Mouse (Mus musculus) urinary bladder, postnatal 14 days (tissue): ENCODE data around the gene Zfp672.
"Not testable (repeated sequence)": the region's sequence is repeated elsewhere in the genome, so short reads cannot be mapped to it uniquely, and the experiment has no call there.

Experiments
- DNase-seq: peaks from one replicate; pipeline ENCODE4 v3.0.0; 2021; ENCODE audit warnings: low spot score

The Zfp672 gene

DNA sequence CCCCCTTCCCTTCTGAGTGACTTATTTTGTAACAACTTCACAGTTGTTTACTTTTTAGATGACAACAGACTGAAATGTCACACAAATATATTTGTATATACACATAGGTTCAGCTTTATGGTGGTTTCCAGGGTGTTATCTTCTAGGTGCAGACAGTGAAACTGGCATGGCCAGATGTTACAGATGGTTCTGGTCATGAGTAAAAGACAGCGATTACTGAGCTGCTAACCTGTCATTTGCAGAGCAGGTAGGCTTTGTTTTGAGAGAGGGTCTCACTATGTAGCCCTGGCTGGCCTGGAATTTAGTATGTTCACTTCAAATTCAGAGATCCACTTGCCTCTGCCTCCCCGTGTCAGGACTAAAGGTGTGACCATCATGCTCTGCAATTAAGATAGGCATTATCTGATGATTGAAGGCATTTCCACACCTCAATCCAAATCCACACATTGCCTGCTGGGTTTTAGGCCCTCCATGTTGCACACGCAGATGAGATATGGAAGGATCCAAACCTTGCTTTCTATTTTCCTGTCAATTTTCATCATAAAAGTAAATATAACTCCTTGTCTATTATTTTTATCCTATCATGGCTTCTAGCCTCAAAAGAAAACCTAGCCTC lies 5.4 kb downstream of the Zfp672 start:
- no peak for DNase-seq

DNA sequence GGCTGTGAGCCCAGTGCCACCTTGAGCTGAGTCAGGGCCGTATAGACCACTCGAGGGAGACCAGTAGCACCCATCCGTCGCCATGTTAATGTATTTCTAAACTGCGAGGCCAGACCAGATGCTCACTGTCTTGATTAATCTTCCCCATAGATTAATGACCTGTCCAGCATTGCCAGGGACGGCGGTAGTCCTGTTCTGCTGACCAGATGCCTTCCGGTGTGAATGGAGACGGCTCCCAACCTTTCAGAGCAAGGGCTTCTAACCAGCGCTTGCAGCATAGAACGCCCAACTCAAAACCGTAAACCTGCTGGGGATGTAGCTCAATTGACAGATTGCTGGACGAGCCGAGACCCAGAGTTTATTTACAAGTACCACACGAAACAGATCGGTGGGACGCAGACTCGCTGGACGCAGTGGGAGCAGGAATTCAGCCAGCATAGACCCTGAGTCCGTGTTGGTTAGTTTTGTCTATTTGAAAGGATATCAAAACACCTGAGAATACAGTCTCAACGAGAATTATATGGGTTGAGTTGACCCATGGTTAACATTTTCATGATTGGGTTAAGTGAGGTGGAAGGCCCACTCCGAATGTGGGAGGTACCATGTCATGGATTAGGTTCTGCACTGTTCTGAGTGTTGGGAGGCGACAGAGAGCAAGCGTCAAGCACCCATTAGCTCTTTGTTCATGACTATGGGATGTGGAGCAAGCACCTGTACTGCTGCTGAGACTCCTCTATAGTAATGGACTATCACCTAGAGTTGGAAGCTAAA lies 6.4 kb downstream of the Zfp672 start:
- no peak for DNase-seq

DNA sequence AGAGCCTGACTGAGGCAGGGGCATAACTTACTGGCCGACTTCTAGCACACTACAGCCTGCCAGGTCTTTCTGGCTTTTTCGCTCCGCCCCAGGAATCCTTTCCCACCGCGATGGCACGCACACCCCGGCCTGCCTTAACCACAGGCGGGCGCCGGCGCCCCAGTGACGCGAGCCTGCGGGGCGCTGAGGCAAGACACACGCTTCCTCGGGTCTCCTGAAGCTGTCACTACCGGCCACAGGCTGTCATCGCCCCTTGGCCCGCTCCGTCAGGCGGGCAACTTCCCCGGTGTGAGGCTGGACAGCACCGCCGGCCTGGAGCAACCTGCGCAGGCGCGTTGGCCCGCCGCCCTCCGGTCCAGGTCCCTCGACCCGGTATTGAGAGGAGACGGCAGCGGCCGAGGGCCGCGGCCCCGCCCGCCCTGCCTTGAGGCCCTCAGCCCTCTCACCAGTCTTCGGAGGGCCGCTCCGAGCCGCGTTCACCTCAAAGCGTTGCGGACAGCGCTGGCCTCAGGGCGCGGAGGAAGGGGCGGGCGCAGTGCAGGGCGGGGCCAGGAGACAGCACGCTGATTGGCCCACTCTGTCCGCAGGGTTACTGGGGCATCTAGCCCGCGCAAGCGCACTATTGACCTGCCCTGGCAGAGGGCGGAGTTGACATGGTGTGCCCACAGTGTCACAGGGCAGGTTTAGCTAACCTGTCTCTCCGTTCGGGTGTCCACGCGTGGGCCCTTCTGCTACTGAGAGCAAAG lies 7.1 kb downstream of the Zfp672 start:
- DNase-seq, result peak; percentile 98

DNA sequence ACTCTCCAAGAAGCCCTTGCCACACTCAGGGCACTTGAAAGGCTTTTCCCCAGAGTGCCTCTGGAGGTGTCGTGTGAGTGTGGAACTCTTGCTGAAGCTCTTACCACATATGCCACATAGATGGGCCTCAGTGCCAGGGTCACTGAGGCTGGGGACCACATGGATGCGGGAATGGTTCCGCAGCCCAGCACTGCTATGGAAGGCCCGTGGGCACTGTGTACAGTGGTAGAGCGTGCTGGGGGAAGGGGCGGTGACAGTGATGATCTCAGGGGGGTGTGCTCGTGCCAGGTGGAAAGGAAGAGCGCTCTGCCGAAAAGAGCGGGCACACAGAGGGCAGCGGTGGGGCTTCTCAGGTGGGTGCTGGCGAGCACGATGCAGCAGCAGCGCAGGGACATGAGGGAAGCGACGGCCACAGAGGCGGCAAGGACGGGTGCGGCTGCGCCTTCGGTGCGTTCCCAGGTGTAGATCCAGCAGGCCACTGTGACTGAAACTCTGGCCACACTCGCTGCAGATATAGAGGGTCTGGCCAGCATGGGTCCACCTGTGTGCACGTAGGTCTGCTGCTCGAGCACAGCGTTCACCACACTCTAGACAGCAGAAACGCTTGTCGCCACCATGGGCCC lies 13.3 kb downstream of the Zfp672 start:
- DNase-seq, result no peak

DNA sequence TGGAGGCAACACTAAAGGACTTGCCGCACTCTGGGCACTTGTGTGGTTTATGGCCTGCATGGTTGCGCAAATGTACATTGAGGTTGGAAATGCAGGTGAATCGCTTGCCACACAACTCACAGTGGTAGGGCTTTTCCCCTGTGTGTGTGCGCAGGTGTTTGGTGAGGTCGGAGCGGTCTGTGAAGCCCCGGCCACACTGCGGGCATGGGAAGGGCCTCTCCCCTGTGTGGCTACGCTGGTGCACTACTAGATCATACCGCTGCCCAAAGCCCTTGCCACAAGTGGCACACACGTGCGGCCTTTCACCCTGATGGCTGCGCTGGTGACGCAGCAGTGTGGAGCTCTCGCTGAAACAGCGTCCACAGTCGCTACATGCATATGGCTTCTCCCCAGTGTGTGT lies 13.8 kb downstream of the Zfp672 start:
- no peak for DNase-seq

DNA sequence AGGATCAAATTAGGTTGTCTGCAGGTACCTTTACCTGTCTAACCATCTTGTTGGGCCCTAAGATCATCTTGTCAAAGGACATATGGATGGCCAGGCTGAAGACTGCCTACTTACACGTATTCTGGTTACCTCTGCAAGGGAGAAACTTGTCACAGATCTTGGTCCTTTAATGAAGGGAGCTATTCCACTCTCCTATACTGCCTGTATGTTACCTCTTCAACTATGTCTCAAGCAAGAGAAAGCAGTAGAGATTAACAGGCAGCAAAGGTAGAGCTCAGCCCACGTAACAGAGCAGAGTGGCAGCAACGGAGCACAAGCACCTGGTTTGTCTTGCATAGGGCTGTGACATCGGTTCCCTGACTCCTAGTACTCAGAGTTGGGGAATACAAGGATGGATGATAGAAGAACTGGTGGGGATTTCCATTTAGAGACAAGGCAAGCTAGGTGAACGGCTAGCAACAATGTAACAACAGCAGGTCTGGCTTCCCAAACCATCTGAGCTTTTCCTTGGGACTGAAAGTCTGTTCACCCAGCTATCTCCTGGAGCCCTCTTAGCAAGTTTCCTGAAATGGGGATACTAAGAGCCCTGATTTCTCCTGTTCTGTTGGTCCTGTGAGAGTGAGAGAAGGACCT lies 14.5 kb downstream of the Zfp672 start:
- no peak for DNase-seq

DNA sequence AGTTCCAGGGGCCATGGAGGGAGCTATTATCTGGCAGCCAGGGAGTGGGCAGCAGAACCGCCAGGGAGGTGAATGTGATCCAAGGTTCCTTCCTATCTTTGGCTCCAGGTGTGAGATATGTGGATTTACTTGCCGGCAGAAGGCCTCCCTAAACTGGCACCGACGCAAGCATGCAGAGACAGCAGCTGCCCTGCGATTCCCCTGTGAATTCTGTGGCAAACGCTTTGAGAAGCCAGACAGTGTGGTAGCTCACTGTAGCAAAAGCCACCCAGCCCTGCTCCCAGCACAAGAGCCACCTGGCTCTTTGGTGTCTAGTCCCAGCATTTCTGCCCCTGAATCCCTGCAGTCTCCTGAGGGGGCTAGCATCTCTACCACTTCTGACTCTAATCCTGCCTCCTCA lies 16.1 kb downstream of the Zfp672 start:
- no peak for DNase-seq

DNA sequence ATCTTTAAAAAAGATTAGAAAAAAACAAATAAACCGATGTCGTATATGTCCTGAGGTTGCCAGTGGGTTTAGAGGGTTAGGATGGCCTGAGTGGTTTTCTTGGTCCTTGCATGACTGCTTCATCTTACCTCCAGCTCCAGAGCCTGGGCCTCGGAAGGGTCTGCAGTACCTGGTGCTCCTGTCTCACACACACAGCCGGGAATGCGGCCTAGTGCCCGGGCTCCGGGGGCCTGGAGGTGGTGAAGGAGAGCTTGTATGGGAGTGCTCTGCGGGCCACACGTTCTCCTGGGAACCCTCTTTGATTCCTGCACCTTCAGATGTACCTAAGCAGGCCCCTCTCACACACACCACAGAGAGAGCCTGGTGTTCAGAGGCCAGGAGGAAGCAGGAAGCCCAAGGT lies 21.5 kb downstream of the Zfp672 start:
- no peak for DNase-seq

DNA sequence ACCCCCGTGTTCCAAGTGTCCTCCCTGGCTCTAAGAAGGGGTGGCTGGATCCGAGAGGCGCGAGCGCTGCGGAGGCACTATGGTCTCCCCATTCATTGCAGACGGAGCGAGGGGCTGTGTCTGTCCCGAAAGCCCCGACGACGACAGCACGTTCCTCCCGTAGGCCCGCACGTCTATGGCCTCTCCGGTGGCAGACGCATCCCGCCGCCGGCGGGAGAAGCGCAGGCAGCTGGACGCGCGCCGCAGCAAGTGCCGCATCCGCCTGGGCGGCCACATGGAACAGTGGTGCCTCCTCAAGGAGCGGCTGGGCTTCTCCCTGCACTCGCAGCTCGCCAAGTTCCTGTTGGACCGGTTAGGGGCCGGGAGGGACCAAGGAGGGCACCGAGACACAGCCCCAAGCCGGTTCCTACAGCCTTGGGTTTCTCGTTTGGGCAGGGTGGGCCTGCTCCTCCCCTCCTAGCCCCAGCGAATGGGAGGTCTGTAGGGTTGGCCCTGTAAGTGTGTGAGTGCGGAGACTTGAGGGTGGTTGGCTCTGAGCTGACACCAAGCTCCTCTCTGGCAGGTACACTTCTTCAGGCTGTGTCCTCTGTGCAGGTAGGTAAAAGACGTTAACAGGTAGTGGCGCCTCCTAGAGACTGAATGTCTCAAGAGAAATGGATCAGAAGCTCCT lies 22.6 kb downstream of the Zfp672 start:
- DNase-seq, result peak; percentile 87

DNA sequence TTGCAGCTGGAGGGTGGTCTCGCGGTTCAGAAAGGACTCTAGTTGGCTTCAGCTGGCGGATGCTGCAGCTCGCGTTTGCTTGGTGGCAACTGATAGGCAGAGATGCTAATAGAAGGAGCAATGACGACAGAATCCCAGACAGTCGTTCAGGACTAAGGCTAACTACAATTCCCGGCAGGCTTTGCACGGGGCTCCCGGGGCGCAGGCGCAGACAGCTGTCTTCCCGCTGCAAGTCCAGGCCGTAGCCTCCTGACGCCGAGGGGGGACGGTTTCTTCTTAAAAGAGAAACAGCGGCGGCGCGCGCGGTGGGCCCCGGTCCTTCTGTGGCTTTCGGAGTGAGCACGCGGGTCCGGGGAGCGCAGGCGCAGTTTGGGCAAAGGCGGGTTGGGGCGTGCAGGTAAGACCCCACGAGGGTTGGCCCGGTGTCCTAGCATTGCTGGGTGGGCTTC lies 23.3 kb downstream of the Zfp672 start, which contains the start of gene Zfp692:
Gene Zfp692 (plus strand): TSS at position 210 of the 449 bp plus-strand sequence.
- peak; percentile 95 for DNase-seq

DNA sequence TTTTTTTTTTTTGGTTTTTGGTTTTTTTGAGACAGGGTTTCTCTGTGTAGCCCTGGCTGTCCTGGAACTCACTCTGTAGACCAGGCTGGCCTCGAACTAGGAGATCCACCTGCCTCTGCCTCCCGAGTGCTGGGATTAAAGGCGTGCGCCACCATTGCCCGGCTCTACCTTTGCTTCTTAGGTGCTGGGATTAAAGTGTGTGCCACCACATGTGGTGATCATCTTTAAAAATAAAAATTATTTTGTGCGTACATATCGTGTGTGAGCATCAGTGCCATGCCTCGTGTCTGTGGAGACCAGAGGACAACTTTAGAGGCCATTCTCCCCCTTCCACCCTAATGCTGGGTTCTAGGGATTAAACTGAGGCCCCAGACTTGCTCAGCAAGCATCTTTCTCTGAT lies 24.8 kb downstream of the Zfp672 start:
- not testable (repeated sequence) for DNase-seq

DNA sequence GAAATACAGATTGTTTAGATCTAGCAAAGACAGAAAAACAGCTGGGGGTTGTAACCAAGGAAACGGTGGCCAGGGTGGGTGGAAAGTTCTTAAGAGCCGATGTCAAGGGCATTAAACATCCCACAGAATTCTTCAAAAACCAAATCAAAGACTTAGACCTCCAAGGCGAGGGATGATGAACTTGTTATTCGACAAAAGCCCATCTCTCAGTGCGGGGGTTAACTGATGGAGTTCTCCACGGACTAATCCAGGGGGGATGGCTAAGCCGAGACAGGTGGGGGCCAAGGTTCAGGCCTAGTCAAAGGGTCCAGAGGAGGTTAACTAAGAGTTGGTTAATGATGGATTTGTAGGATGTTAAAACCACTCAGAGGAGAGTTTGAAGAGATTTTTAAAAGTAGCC lies 26.5 kb downstream of the Zfp672 start:
- no peak for DNase-seq

DNA sequence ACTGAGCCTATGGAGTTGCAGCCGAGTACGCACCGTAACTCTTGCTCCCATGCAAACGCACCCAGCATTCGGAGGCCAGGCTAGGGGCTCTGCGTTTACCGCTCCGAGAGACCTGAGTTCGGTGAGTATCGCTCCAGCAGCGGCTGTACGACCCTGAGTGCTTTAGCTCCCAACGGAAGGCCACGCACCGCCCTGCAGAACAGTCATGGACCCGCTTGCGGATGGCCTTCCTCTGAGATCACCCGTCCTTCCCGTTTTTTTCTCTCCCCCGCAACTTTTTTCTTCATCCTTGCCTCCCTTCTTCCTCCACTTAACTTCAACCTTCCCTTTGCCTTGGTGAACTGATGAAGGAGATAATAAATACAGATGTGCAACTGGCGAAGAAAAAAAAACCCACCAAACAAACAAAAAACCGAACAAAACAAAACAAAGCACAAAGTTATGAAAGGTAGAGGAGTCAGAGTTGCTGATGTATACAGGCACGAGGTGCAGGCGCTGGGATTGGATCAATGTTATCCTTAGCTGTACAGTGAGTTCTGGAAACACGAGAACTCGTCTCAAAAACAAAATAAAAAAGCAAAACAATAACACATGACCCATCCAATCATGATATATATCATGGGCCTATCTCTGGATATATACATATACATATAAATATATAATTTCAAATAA lies 27.2 kb downstream of the Zfp672 start:
- DNase-seq, result no peak

DNA sequence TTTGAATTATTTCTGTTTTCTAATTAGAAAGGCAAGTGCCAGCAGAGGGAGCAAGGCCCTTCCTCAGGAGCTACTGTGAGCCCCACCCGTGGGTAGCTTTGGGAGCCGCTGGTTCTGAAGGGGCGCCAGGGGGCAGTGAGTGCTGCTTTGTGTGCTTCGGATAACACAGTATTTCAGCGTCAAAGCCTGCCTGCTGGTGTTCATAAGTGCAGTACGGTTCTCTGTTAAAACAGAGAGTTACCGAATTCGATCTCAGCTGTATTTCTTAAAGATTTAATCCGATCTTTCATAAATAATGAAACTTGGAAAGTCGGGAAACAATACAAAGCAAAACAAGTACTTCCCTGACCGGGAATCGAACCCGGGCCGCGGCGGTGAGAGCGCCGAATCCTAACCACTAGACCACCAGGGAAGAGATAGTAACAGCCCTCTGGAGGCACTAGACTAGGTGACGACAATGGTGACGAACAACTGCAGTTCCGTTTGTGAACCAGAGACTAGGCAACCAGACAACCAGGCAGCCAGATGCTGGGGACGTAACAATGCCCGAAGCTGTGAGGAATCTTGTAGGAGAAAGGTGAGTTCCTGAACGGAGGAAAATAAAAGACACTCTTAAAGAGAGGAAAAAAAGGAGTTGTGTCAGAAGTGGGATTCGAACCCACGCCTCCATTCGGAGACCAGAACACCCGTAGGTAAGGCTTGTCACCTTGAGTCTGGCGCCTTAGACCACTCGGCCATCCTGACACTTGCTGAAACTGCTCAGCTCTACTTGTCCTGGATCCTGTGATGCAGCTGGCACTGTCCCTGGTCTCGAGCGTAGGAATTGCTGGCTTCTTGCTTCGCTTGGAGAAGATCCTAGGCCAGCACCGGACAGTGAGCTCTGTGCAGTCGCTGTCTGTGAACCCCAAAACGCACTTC lies 28.0 kb downstream of the Zfp672 start:
- DNase-seq, result peak; percentile 95

DNA sequence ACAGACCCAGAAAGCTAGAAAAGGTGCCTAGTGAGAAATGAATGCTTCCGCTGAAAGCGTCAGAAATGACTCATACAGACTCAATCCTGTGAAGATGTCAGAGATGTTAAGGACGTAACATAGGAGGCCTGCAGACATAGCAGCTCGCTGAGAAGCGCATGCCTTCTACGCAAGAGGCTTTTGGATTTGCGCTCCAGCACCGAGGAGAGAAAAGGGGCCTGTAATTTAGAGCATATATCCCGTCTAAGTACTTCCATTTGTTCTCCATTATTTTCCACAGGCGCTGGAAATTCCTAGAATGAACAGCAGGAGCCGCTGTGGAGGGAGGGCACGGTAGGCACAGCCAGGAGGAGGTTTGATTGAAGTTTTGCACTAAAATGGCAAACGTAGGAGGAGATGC lies 29.1 kb downstream of the Zfp672 start:
- DNase-seq, result peak; percentile 76

DNA sequence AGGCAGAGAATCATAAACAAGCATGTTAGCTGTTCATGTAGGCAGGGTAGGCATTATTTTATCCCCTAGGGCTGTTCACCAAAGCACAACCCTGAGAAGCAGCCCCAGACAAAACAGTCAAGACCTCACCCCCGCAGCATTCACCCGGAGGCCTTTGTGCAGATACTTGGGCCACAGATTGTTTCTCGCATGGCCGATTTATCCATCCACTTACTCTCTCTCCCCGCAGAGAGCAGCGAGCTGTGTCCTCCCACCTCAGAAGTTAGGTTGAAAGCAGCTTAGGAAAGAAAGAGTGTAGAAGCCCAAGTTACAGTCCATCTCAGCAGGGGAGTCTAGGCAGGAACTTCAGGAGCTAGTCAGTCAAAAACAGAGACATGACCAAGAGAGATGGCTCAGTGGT lies 32.7 kb downstream of the Zfp672 start:
- no peak for DNase-seq

DNA sequence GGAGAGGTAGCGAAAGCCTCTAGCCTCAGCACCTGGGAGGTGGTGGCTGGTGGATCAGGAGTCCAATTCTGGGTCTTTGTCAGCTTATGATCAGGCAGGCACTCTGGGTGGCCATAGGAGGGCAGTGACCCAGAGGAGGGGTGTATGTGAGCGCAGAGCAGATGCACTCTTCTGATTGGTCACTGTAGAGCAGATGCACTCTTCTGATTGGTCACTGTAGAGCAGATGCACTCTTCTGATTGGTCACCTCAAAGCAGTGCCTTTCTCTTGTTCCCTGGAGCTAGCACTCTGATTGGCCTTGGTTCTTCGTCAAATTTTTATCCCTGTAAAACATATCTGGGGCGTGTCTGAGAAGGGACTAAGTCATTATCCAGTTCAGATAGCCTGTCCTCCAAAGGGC lies 37.3 kb downstream of the Zfp672 start:
- no peak for DNase-seq

DNA sequence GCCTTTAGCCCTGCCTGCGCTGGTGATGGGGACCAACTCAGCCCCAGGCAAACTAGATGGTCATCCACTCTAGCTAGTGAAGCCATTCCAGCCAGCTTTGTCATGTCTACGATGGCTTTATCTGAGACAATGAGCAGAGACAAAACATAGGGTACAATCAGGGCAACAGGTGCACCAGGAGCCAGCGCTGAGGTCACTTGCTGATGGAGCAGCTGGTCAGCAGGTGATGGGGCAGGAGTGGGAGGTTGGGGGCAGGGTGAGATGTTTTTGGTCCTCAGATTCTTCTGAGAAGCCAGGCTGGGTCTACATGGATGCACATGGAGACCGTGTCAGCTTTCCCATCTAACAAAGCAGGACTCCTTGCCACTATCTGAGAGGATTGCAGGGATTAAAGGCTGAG lies 39.3 kb downstream of the Zfp672 start:
- no peak for DNase-seq

DNA sequence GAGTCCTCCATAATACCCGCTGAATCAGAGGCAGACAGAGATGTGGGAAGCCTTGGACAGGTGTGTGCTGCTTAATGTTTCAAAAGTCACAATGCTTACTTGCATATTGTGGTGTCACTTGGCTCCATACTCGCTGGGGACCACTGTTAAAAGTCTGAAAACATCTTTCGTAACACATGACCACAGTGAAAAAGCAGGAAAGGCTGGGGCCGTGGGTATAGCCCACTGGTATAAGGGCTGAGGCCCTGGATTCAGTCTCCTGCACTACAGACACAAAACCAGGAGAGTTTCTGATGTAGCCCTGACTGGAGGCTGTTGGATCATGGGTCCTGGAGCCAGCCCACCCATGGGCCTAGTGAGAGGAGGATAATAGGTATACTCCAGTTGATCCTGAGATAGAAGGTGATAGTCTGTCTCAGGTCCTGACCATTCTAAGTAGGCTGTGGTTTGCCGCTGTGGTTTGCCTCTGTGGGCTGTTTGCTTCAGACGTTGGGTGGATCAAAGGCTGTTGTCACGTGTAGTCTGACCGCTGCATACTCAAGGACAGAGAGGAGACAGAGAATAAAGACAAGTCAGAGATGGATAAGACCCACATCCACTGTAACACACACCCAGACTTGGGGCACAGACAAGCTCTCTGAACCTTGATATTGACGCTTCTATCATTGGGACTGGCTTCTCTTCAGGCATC lies 40.0 kb downstream of the Zfp672 start:
- no peak for DNase-seq
